Mouse (Mus musculus) myocyte (in vitro differentiated cells): ENCODE data around the gene Npas2. TPM values are rescaled to one million over a fixed set of nuclear protein-coding genes. Genes with fewer than 3 reads are reported as not detected.
A peak's percentile ranks its signal among the peaks of the same experiment; 100 is the strongest.

Experiments
- H3K27me3 ChIP-seq: one replicate; pipeline ENCODE4 v1.6.1; 2011; ENCODE audit not compliant: control insufficient read depth, insufficient read depth, insufficient read length
- H3K36me3 ChIP-seq: one replicate; pipeline ENCODE4 v1.6.1; 2011; ENCODE audit not compliant: control insufficient read depth, insufficient read depth
- H3K4me2 ChIP-seq: one replicate; pipeline ENCODE4 v1.6.1; 2011; ENCODE audit warnings: low read depth, control low read depth
- H3K4me3 ChIP-seq: one replicate; pipeline ENCODE4 v1.5.1; 2011; ENCODE audit warnings: mild to moderate bottlenecking, control low read depth, moderate library complexity
- H3K79me2 ChIP-seq: one replicate; pipeline ENCODE4 v1.6.1; 2011; ENCODE audit not compliant: control insufficient read depth, insufficient read depth
- H3ac ChIP-seq: one replicate; pipeline ENCODE4 v1.6.1; 2011; ENCODE audit not compliant: control insufficient read depth, insufficient read length
- CEBPB ChIP-seq: IDR thresholded peaks from 2 replicates; pipeline ENCODE4 v1.6.1; 2011; ENCODE audit warnings: mild to moderate bottlenecking, moderate library complexity; ENCODE audit not compliant: poor library complexity, insufficient read depth, severe bottlenecking
- E2F4 ChIP-seq: IDR thresholded peaks from one replicate; pipeline ENCODE4 v1.6.1; 2011; ENCODE audit warnings: mild to moderate bottlenecking, control low read depth, moderate library complexity; ENCODE audit not compliant: insufficient read depth
- MAX ChIP-seq: IDR thresholded peaks from one replicate; pipeline ENCODE4 v1.6.1; 2011; ENCODE audit warnings: low read depth, mild to moderate bottlenecking, control low read depth
- MYOD1 ChIP-seq, 3 experiments: IDR thresholded peaks; one replicate each; pipeline ENCODE4 v1.6.1; 2011; ENCODE audit warnings: control low read depth in 2 of 3, low read depth in 2 of 3, mild to moderate bottlenecking in 2 of 3, moderate library complexity in 1 of 3; ENCODE audit not compliant: insufficient read length in 2 of 3, control insufficient read depth in 1 of 3
- MYOG ChIP-seq, 3 experiments: IDR thresholded peaks; one replicate each; pipeline ENCODE4 v1.6.1; 2011; ENCODE audit warnings: control low read depth in 2 of 3, low read depth in 2 of 3, mild to moderate bottlenecking in 2 of 3; ENCODE audit not compliant: insufficient read length in 2 of 3, control insufficient read depth in 1 of 3, insufficient read depth in 1 of 3
- POLR2A ChIP-seq: IDR thresholded peaks from one replicate; pipeline ENCODE4 v1.6.1; 2011; ENCODE audit warnings: low read depth, mild to moderate bottlenecking, control low read depth, moderate library complexity; ENCODE audit not compliant: insufficient read length
- POLR2AphosphoS2 ChIP-seq: IDR thresholded peaks from one replicate; pipeline ENCODE4 v1.6.1; 2011; ENCODE audit warnings: low read depth, control low read depth; ENCODE audit not compliant: insufficient read length
- REST ChIP-seq: IDR thresholded peaks from one replicate; pipeline ENCODE4 v1.6.1; 2011; ENCODE audit warnings: mild to moderate bottlenecking, control low read depth, moderate library complexity; ENCODE audit not compliant: insufficient read depth, insufficient read length
- SRF ChIP-seq: IDR thresholded peaks from one replicate; pipeline ENCODE4 v1.6.1; 2011; ENCODE audit warnings: low read depth; ENCODE audit not compliant: control insufficient read depth, insufficient read length
- TCF12 ChIP-seq: IDR thresholded peaks from one replicate; pipeline ENCODE4 v1.6.1; 2011; ENCODE audit warnings: mild to moderate bottlenecking, control low read depth; ENCODE audit not compliant: poor library complexity, insufficient read depth, severe bottlenecking
- TCF3 ChIP-seq: IDR thresholded peaks from one replicate; pipeline ENCODE4 v1.6.1; 2011; ENCODE audit warnings: low read depth, control low read depth; ENCODE audit not compliant: insufficient read length
- USF1 ChIP-seq: IDR thresholded peaks from one replicate; pipeline ENCODE4 v1.6.1; 2011; ENCODE audit warnings: low read depth, mild to moderate bottlenecking, control low read depth, moderate library complexity
- polyA plus RNA-seq: library from polyadenylated mRNA; unstranded; fragments of >200 nt; fragmentation: generic; extraction: Trizol; gene quantifications from one replicate; pipeline ENCODE4 v1.2.1, GENCODE M21; 2012; ENCODE audit warnings: missing spikeins

The Npas2 gene
- polyA plus RNA-seq, 1 experiment = 0.01 TPM

DNA sequence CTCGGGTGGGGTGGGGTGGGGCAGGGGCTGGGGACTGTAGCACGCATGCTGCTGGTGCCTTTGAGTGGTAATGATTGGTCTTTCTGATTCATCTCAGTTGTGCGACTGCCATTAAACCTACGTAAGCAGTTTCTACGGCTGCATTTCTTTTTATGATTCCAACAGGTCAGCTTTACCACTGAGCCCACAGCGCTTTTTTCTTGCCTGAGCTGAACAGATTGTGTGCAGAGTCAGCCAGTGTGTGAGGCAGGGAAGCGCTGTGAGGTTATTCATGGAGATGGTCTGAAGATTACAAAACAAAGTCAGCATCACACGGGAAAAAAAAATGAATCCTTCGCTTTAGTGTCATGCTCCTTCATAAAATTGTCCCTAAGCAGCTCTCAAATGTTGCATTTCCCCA is 106.7 kb downstream of the Npas2 start:
- Histone ChIP-seq H3K79me2 (no peaks in the 10 kb centered on the region), H3K27me3 (no peaks in the 10 kb centered on the region), H3K36me3 (no peaks in the 10 kb centered on the region), H3K4me3 (no peak overlapping the region), H3K4me2 (no peak overlapping the region), H3ac (no peak overlapping the region)
- TF ChIP-seq MYOD1 (IDR thresholded peaks at IDR 0.05; ENCODE audit: control insufficient read depth in 1 of 3, insufficient read length in 2 of 3, low read depth in 2 of 3) (no peak), MYOG (IDR thresholded peaks at IDR 0.05; ENCODE audit: control insufficient read depth in 1 of 3, insufficient read depth in 1 of 3, insufficient read length in 2 of 3, low read depth in 2 of 3) (no peak), POLR2A (no peak), REST (no peak), TCF3 (no peak), CEBPB (no peak)

DNA sequence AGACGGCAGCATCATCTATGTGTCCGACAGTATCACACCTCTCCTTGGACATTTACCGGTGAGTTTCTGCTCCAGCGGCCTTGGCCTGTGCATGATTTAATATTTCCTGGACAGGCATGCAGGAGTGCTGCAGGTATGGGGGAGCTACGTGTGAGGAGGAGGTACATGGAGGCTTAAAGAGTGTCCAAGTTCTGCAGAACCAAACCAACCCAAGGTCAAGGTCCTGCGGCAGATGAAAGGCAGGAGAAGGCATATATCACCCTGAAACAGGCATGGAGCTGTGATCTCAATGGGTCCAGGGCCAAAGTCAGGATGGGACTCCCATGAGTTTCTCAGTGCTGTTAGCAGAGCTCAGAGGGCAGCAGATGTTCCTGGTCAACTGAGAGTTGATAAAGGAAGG is 107.1 kb downstream of the Npas2 start:
- Histone ChIP-seq H3K36me3 (no peaks in the 10 kb centered on the region), H3K79me2 (no peaks in the 10 kb centered on the region), H3K27me3 (no peaks in the 10 kb centered on the region), H3K4me2 (no peak overlapping the region), H3ac (no peak overlapping the region), H3K4me3 (no peak overlapping the region)
- TF ChIP-seq CEBPB (no peak), USF1 (no peak), MYOG (IDR thresholded peaks at IDR 0.05; ENCODE audit: control insufficient read depth in 1 of 3, insufficient read depth in 1 of 3, insufficient read length in 2 of 3, low read depth in 2 of 3) (no peak), MYOD1 (IDR thresholded peaks at IDR 0.05; ENCODE audit: control insufficient read depth in 1 of 3, insufficient read length in 2 of 3, low read depth in 2 of 3) (no peak), TCF3 (no peak), E2F4 (no peak), TCF12 (no peak), SRF (no peak), MAX (no peak), POLR2AphosphoS2 (no peak), POLR2A (no peak), REST (no peak)

DNA sequence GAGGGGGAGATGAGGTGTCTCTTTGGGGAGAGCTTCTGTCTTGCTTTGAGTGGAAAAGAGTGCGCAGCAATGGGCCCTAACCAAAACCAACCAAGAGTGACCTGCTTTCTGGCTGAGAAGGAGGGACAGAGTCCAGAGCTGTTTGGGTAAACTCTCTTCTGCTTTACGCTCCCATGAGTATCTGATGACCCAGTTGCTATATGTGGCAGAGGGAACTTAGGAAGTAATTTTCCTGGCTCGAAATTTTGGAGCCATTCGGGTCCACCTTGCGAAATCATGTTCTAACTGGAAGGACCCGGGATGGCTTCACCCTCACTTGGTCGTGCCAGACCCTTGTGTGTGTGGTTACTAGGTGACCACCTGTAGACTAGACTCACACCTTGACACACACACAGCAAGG is 108.7 kb downstream of the Npas2 start:
- Histone ChIP-seq H3K4me3 (no peak overlapping the region), H3K36me3 (no peaks in the 10 kb centered on the region), H3ac (no peak overlapping the region), H3K4me2 (no peak overlapping the region), H3K27me3 (no peaks in the 10 kb centered on the region), H3K79me2 (no peaks in the 10 kb centered on the region)
- TF ChIP-seq CEBPB (no peak), TCF12 (no peak)

DNA sequence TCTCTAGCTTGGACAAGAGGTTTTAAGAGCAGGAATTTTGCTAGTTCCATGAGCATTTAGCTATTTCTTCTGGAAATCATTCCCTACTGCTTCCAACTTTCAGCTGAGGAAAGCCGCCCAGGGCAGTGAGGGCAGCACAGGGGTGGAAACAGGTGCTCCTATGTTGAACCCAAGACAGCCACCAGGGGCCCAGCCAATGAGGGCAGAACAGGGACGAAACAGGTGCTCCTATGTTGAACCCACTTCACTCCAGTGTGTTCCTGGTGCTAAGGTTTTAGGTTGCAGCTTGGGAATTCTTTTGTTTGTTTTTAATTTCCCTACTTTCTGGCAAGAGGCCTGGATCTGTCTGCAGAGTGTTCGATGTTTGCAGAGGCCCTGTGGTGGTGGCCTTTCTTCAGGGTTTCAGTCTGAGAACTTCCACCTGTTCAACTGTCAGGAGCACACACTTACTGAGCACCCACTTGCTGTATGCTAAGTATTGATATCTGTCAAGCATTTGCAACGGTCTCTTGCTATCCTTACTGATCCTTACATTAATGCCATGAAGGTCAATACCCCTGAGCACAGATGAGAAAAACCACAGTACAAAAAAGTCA is 109.6 kb downstream of the Npas2 start:
- Histone ChIP-seq H3ac (no peak overlapping the region), H3K27me3 (no peaks in the 10 kb centered on the region), H3K79me2 (no peaks in the 10 kb centered on the region), H3K36me3 (no peaks in the 10 kb centered on the region), H3K4me3 (no peak overlapping the region), H3K4me2 (no peak overlapping the region)
- peak in 2 of 3 experiments; percentile 7 to 30 for TF ChIP-seq MYOD1 (IDR thresholded peaks at IDR 0.05; ENCODE audit: control insufficient read depth in 1 of 3, insufficient read length in 2 of 3, low read depth in 2 of 3)
- no peak for TF ChIP-seq USF1
- no peak for TF ChIP-seq POLR2A

DNA sequence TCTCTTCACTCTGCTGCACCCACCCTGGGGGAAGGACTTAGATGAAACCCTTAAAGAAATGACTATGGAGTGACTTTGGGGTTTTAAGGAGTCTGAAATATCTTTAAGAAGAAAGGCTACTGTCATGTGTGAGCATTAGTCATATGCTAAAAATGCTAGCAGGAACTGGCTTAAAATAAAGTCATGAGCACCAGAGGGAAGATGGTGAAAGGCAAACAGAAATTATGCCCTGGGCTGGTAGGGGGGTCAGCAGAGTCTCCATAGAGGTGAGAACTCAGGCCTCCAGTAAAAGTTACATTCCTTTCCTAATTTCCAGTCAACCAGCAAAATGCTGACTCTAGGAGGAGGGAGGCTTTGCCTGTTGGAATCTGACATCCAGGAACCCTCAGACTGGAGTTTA is 113.8 kb downstream of the Npas2 start:
- H3K36me3 ChIP-seq = no peaks in the 10 kb centered on the region
- H3ac ChIP-seq = no peak overlapping the region
- no peaks in the 10 kb centered on the region for H3K27me3 ChIP-seq
- no peaks in the 10 kb centered on the region for H3K79me2 ChIP-seq
- no peak overlapping the region for H3K4me3 ChIP-seq
- TF ChIP-seq E2F4 (no peak), MYOG (IDR thresholded peaks at IDR 0.05; ENCODE audit: control insufficient read depth in 1 of 3, insufficient read depth in 1 of 3, insufficient read length in 2 of 3, low read depth in 2 of 3) (no peak), MAX (no peak)
- H3K4me2 ChIP-seq = peak overlapping the region; percentile 26

DNA sequence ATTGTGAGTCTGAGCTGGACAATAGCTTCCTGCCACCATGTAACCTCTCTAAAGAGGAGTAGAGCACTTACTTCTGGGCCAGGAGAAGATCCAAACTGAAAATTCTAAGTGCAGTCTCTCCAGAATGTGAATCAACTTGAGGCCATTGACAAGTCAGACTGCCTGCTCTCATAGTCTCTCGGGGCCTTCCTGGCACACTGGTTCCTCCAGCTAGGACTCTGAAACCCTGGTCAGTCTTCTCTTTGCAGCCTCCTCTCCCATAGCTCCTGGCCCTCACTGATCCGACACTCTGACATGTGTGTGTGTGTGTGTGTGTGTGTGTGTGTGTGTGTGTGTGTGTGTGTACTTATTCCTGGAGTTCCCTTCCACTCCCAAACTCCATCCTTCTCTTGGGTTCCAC is 114.4 kb downstream of the Npas2 start:
- Histone ChIP-seq H3K4me3 (no peak overlapping the region), H3K27me3 (no peaks in the 10 kb centered on the region), H3K79me2 (no peaks in the 10 kb centered on the region), H3ac (no peak overlapping the region), H3K36me3 (no peaks in the 10 kb centered on the region), H3K4me2 (no peak overlapping the region)
- no peak for TF ChIP-seq POLR2A
- TF ChIP-seq TCF12 = no peak
- TF ChIP-seq POLR2AphosphoS2 = no peak
- no peak for TF ChIP-seq E2F4
- TF ChIP-seq SRF = no peak
- no peak for TF ChIP-seq TCF3
